Mouse (Mus musculus) adrenal gland (tissue): ENCODE results near the gene Wdr5.
"Not testable (repeated sequence)": the region's sequence is repeated elsewhere in the genome, so short reads cannot be mapped to it uniquely, and the experiment has no call there.

Source experiments
- intact Hi-C: fragments of 180-260 bp; cut with DNase I; formaldehyde crosslinking; loops from one replicate; pipeline ENCODE4 v1.15.1; 2025

Gene Wdr5

DNA sequence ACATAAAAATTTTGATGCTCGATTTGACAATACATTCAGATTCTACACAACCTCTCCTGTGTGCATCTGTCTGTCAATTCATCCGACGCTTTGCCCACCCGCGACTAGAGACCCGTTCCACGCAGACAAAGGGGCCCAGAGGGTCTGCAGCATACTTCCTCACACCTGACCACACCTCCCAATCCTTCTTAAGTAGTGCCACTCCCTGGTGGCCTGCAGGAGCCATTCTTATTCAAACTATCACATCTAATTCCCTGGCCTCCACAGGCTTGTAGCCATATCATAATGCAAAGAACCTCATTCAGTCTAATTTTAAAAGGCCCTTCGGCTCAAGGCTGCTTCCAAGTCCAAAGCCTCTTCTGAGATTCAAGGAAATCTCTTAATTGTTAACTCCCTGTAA lies 31.1 kb downstream of the Wdr5 start:
- intact Hi-C loops: not testable (repeated sequence)

- intact Hi-C loops: no loop called here
These were observed 32.4 kb downstream of the Wdr5 start for GRCm38 (mm10) chr2:27547326-27547725.

DNA sequence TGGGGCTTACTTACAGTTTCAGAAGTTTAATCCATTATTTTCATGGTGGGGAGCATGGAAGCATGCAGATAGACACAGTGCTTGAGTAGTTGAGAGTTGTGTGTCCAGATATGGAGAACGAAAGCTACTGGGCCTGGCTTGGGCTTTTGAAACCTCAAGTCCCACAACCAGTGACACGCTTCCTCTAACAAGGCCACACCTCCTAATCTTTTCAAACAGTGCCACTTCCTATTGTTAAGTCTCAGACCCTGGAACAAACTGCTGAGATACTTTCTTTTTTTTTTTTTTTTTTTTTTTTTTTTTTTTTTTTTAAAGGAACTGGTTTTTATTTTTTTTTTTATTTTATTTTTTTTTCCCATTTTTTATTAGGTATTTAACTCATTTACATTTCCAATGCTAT lies 33.0 kb downstream of the Wdr5 start:
- intact Hi-C loops: no loop called here

DNA sequence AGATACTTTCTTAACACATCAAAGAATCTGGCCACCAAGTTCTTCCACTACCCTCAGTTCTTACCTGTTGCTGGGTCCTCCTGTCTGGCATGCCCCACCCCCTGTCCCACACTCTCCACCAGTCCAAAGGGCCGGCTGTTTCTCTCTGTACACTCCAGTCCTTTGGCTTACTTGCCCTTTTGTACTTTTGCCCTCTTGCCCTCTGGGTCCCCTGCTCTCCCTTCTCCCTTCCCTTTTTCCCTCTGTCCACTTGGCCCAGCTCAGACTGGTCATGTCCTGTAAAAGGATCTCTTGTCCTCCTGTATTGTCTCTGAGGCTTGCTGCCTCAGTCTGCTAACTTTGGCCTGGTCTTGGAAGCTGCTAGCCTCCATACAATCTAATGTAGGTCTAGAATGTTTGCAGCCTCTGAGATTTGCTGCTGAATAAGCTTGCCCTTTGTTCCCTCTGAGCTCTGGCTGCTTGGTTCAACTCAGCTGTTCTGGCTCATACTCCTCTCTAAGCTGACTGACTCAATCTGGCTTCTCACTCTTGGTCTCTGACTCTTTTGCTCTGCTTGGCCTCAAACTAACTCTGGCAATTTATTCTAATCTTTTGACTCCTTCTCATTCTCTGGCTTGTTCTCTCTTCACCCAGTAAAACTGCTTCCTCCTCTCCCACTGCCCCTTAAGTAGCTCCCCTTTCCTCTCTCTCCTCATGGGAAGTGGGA lies 33.9 kb downstream of the Wdr5 start:
- intact Hi-C loops: no loop called here

DNA sequence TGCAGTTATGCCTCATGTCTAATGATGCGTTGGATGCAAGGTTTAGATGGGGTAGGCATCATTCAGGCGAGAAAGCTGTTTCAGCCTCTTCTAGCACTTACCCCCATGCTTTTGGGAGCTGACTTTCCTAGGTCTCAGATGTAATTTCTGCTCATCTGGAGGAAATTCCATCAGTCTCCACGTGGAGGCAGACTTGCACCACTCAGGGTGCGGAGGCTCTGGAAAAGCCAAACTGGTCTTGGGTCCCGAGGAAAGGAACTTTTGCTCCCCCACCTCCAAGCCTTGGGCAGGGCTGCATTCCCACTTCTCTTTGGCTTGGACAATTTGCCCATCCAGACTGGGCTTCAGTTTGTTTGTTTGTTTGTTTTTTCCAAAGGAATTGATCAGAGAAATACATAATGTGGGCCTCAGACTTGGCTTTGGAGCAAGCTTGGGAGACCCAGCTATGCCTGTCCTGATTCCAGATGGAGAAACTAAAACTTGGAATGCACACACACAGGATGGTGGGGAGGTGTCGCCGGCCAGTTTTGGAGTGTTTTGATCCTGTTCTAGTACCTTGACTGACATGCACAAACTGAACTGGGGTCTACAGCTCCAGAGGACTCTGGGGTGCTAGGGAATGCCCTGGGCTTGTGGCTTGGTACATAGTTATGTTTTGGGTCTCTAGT lies 37.8 kb downstream of the Wdr5 start:
- intact Hi-C loops: loop anchor here (1.0 to 10.0 kb wide), 4 partner anchors 125 to 420 kb away; partner anchors contain the start of genes Col5a1 and Rxra

- intact Hi-C loops: loop anchor here (5.0 to 10.0 kb wide), 3 partner anchors 123 to 418 kb away; partner anchors contain the start of genes Col5a1 and Rxra
These were observed 39.4 kb downstream of the Wdr5 start for GRCm38 (mm10) chr2:27554308-27554707.

GRCm38 (mm10) chr2:27556921-27557320 lies 42.0 kb downstream of the Wdr5 start:
- intact Hi-C loops: loop anchor here (10.0 kb wide), 1 partner anchor 328 kb away; the partner anchor contains the start of gene Col5a1

GRCm38 (mm10) chr2:27560708-27561123 lies 45.8 kb downstream of the Wdr5 start:
- intact Hi-C loops: no loop called here

DNA sequence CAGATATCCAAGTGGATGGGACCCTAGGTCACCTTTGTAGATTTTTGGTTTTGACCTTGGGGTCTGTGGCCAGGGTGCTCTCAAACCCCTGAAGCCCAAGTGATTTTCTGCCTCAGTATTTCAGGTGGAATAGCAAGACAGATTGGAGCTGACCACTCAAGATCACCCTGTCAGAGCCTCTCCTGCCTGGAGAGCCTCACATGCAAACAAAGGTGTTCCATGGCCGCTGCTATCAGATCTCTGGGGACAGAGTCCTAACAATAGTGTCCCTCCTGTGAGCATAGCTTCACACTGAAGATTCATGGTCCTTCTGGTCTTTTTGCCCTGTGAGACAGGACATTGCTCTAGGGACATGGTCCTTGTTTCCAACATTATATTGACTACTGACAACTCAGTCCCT lies 46.2 kb downstream of the Wdr5 start:
- intact Hi-C loops: no loop called here

DNA sequence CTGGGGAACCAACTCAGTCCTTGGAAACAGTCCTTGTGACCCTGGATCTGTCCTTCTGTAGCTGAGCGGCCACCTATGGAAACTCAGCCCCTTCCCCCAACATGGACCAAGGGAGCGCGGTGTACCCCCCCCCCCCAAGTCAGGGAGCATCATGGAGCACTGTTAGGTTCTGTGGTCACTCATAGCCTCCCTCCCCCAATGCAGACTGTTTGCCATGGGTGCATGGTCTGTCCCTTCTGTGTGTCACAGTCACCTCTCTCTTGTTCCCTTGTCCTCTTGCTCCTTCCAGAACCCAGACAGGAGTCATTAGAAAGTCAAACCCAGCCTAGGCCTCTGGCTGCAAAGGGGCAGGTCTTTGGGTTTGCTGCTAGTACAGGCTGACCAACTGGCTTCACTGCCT lies 46.9 kb downstream of the Wdr5 start:
- intact Hi-C loops: no loop called here

DNA sequence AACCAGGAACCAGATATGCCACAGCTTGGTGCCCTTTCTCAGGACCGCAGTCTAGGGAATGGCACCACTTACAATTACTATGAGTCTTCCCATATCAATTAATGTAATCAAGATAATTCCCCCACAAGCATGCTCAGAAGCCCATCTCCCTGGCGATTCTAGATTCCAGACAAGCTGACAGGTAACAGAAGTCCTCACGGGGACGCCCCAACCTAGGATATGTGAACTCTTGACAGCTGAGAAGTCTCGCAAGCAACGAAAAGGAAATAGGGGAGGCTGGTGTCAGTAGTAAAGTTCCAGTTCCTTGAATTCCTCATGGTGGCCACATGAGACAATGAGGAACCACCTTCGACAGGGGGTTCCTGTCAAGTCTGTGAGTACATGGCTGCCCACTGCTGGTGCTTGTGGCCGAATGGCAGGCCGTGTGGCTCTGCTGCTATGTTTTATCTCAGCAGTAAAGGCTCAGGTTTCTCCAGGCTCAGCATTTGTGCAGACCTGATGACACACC lies 48.7 kb downstream of the Wdr5 start:
- intact Hi-C loops: no loop called here

DNA sequence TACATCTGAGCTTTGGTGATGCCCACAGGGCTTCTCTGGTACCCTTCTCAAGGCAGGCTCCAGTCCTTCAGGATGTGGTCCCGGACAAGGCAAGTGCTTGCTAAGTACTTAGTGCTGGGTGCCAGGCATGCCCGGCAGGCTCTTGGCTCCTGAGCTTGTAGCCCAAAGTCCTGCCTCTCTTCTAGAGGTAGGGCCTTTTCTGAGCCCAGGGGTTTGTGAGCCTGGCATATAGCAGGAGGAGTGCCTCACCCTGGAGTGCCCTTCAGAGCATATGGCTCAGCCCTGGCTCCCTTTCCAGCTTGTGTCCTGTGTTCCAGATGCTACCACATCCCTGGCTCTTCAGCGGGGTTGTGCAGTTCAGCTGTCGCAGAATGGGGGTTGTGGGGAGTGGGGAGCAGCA lies 49.7 kb downstream of the Wdr5 start:
- intact Hi-C loops: no loop called here

DNA sequence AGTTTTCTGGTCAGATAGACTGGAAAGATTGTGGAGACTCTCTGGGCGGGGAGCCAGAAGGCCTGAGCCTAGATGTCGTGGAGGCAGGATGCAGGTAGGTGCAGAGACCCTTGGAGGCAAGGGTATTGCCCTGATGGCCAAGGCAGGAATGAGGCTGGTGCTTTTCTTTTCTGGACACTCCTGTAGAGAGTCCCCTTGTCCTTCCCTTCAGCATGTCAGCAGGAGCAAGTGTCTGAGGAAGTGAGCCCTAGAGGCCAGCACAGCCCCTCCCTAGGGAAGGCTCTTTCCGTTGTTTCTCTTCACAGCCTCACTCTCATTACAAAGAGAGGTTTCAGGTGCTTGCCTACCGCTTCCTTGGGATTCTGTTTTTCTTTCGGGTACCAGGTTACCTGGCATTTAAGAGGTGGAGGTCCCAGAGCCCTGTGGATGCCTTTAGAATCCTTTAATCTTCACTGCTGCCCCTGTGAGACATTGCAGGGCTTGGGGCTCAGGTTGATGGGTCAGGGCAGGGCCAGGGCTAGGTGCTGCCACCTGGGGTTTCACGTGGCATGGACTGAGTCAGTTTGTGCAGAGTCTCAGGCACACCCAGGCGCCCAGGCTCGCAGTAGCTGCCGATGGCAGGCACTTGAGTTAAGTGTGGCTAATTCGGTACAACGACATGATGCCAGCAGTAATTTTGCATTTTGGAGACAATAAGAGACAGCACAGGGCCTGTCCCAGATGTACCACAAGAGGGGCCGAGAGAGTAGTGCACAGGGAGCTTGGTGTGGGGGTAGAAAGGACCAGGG lies 50.6 kb downstream of the Wdr5 start:
- intact Hi-C loops: no loop called here

DNA sequence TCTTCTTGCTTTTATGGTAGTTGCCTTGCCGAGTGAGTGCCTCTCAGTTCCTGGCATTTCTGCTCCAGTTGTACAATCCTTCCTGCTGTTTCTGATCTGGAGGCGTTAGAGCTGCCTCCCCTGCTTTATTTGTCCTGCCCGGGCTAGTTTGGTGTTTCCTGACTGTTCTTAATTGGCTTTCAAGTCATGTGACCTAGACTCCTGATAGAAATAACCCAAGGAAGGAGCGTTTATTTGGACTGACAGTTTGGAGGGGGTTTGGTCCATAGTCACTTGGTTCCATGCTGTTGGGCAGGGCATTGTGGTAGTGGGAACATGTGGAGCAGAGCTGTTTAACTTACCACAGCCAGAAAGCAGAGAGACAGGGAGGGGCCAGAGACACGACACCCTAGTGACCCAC lies 55.9 kb downstream of the Wdr5 start:
- intact Hi-C loops: no loop called here

GRCm38 (mm10) chr2:27572261-27572793 lies 57.4 kb downstream of the Wdr5 start:
- intact Hi-C loops: no loop called here

GRCm38 (mm10) chr2:27572928-27573627 lies 58.1 kb downstream of the Wdr5 start:
- intact Hi-C loops: no loop called here

DNA sequence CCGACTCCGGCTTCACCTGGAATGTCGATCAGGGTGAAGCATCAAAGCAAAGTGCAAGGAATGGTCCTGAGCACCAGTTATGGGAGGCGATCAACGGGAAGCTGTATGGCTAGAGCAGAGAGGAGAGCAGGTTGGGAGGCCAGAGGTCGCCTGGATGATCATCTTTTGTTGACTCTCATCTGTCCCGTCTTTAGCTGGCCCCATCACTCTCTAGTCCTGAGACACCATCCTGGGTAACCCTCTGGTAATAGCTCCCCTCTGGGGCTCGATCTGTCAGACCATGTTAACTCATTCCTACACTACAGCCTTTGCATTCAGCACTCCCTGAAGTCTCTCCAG lies 58.6 kb downstream of the Wdr5 start:
- intact Hi-C loops: no loop called here

GRCm38 (mm10) chr2:27576416-27576815 lies 61.5 kb downstream of the Wdr5 start:
- intact Hi-C loops: no loop called here

GRCm38 (mm10) chr2:27578552-27578951 lies 63.6 kb downstream of the Wdr5 start:
- intact Hi-C loops: no loop called here

DNA sequence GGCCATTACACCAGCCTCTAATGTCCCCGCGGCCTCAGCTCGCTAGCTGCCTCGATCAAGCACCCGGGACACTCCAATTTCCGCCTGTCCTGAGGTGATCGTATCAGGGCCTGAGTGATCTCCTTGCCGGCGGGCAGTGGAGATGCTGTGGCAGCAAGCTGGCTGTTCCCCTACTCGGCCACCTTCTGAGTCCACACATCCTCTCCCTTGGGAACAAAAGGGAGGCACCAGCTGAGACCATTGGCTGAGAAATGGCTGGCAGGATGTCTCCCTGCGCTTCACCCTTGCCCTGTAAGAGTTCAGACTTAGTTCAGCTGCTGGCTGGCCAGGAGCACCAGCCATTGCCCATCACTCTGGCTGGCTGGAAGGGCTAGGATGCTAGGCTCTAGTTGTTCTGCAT lies 67.2 kb downstream of the Wdr5 start:
- intact Hi-C loops: no loop called here

DNA sequence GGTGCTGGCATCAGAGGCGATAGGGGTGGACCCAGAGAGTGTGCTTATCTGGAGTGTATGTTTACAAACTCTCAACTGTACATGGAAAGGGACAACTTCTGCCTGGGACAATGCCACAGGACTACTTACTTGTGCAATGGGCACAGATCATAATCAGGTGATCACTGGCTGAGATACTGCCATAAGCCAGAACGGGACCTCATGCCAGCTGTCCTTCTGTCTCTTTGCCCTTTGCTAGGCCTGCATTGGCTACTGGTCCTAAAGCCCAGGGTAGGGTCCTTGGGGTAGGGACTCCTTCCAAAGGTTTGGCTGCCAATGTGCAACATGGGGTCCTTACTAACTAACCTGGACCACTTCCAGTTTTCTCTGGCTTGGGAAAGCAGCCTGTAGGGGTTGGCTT lies 68.1 kb downstream of the Wdr5 start:
- intact Hi-C loops: no loop called here
